ENCODE assay signal across 8 mouse cellular contexts in the genomic region with DNA sequence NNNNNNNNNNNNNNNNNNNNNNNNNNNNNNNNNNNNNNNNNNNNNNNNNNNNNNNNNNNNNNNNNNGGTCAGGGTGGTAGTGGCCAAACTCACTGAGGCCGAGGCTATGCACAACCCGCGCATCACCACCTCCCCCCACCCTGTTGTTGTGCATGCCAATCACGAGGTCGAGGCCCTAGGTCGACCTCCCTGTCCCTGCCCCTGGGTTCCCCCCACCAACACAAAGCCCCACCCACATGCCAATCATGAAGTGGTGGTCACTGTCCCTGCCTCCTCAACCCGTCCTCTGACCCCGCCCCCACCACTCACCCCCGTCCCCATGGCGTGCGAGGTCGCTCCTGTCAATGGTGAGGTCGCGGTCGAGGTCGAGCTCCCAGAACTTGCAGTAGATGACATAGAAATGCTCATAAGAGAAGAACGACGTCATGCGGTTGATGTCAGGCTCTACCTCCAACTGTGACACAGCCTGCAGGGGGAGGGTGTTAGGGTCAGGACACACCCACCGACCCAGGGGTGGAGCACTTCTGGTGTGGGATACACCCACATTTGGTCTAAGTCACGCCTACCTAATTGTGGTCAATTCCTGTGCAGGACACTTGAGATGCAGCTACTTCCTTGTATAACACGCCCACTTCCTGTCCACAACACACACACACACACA. TPM values are rescaled to one million over a fixed set of nuclear protein-coding genes. Genes with fewer than 3 reads are reported as not detected.
DNase-seq lines count a peak whose midpoint lies in the region; ATAC-seq and TF ChIP-seq lines count a peak whose summit lies in the region.
"Had no signal": no experiment of that assay in that cellular context is flagged by ENCODE, and none has a peak within 500 bp of the region (broad histone marks: within the 10 kb centered on the region; RNA-seq: fewer than 3 reads in every experiment).

No protein-coding gene starts in this region.

- no peak overlapping the region for H3K9ac ChIP-seq in lung, embryonic 14.5 days
- no peak overlapping the region for H3K9ac ChIP-seq in embryonic facial prominence, embryonic 11.5 days (replicated peaks; ENCODE audit: low read length)
- H3K9ac ChIP-seq in intestine, postnatal 0 days (ENCODE audit: low read depth, low read length) = no peak overlapping the region
- no peak overlapping the region for H3K9ac ChIP-seq in liver, embryonic 13.5 days
- H3K9ac ChIP-seq: midbrain, embryonic 12.5 days had no signal

- peaks cover 31% of the 10 kb centered on the region for H3K9me3 ChIP-seq in lung, embryonic 14.5 days (ENCODE audit: low read depth, low read length)
- H3K9me3 ChIP-seq in embryonic facial prominence, embryonic 11.5 days (replicated peaks; ENCODE audit: control insufficient read depth, low read length) = peaks cover 4% of the 10 kb centered on the region; the same call in 1 of the 2 replicates
- H3K9me3 ChIP-seq in intestine, postnatal 0 days (ENCODE audit: control insufficient read depth) = peaks cover 16% of the 10 kb centered on the region
- peaks cover 35% of the 10 kb centered on the region for H3K9me3 ChIP-seq in liver, embryonic 13.5 days (replicated peaks)

- DNase-seq in lung, embryonic 14.5 days = peak; percentile 5
- no peak for DNase-seq in lung, postnatal 36 days
- DNase-seq in WW6 (ENCODE audit: low read depth, low spot score) = peak; percentile 71
- DNase-seq in embryonic facial prominence, embryonic 11.5 days (ENCODE audit: low spot score) = no peak
- no peak for DNase-seq in liver, embryonic 13.5 days
- DNase-seq in right cerebral cortex, postnatal 10 days (ENCODE audit: low spot score in 2 of 2) = peak; percentile 45 to 49

- no peak overlapping the region for H3K4me3 ChIP-seq in lung, embryonic 14.5 days (ENCODE audit: low read depth, low read length)
- no peak overlapping the region for H3K4me3 ChIP-seq in embryonic facial prominence, embryonic 11.5 days (ENCODE audit: low read depth, low read length)
- H3K4me3 ChIP-seq in intestine, postnatal 0 days (ENCODE audit: low read depth, low read length) = no peak overlapping the region
- H3K4me3 ChIP-seq in liver, embryonic 13.5 days (replicated peaks) = no peak overlapping the region
- H3K4me3 ChIP-seq: midbrain, embryonic 12.5 days had no signal

- H3K4me1 ChIP-seq in lung, embryonic 14.5 days (ENCODE audit: insufficient read depth) = no peaks in the 10 kb centered on the region
- H3K4me1 ChIP-seq in embryonic facial prominence, embryonic 11.5 days (ENCODE audit: control insufficient read depth, insufficient read depth, low read length) = no peaks in the 10 kb centered on the region
- H3K4me1 ChIP-seq in intestine, postnatal 0 days (replicated peaks; ENCODE audit: control insufficient read depth, insufficient read depth, low read length) = no peaks in the 10 kb centered on the region
- 0 out of 2 replicates have a peak, but pooled peaks cover 4% of the 10 kb centered on the region for H3K4me1 ChIP-seq in liver, embryonic 13.5 days (replicated peaks)
- H3K4me1 ChIP-seq: midbrain, embryonic 12.5 days had no signal

- H3K27ac ChIP-seq in lung, embryonic 14.5 days (ENCODE audit: low read depth) = no peak overlapping the region
- H3K27ac ChIP-seq in embryonic facial prominence, embryonic 11.5 days (replicated peaks; ENCODE audit: low read depth, low read length) = no peak overlapping the region
- H3K27ac ChIP-seq in intestine, postnatal 0 days (ENCODE audit: low read depth, low read length) = no peak overlapping the region
- no peak overlapping the region for H3K27ac ChIP-seq in liver, embryonic 13.5 days
- H3K27ac ChIP-seq: midbrain, embryonic 12.5 days had no signal

- 97% methylated on average over 19 of the region's 22 CpGs for WGBS in lung, embryonic 14.5 days
- 95% methylated on average over 22 of the region's 22 CpGs for WGBS in embryonic facial prominence, embryonic 11.5 days
- WGBS in intestine, postnatal 0 days = 98% methylated on average over 22 of the region's 22 CpGs
- 93% methylated on average over 22 of the region's 22 CpGs for WGBS in liver, embryonic 13.5 days (ENCODE audit: insufficient replicate concordance)

- H3K27me3 ChIP-seq in lung, embryonic 14.5 days (ENCODE audit: insufficient read depth, low read length) = no peaks in the 10 kb centered on the region
- H3K27me3 ChIP-seq in embryonic facial prominence, embryonic 11.5 days (ENCODE audit: control insufficient read depth, insufficient read depth, low read length) = no peaks in the 10 kb centered on the region
- no peaks in the 10 kb centered on the region for H3K27me3 ChIP-seq in intestine, postnatal 0 days (replicated peaks; ENCODE audit: control insufficient read depth, insufficient read depth, low read length)
- H3K27me3 ChIP-seq in liver, embryonic 13.5 days = no peaks in the 10 kb centered on the region
- H3K27me3 ChIP-seq: midbrain, embryonic 12.5 days had no signal

- peak; percentile 12; the same call in 1 of the 2 replicates for ATAC-seq in lung, embryonic 14.5 days (ENCODE audit: insufficient read depth)
- peak; percentile 10; the same call in 1 of the 2 replicates for ATAC-seq in embryonic facial prominence, embryonic 11.5 days (replicated peaks; ENCODE audit: insufficient number of reproducible peaks, low FRiP score, low TSS enrichment, low read depth)
- ATAC-seq in intestine, postnatal 0 days = peak; percentile 12
- ATAC-seq in liver, embryonic 13.5 days (ENCODE audit: low read depth) = peak; percentile 39

- H3K36me3 ChIP-seq in lung, embryonic 14.5 days (ENCODE audit: insufficient read depth) = peaks cover 37% of the 10 kb centered on the region
- H3K36me3 ChIP-seq in embryonic facial prominence, embryonic 11.5 days (replicated peaks; ENCODE audit: control insufficient read depth, insufficient read depth, low read depth, low read length) = peaks cover 17% of the 10 kb centered on the region
- peaks cover 36% of the 10 kb centered on the region for H3K36me3 ChIP-seq in intestine, postnatal 0 days (ENCODE audit: control insufficient read depth, insufficient read depth)
- peaks cover 38% of the 10 kb centered on the region for H3K36me3 ChIP-seq in liver, embryonic 13.5 days

- H3K4me2 ChIP-seq in lung, embryonic 14.5 days = no peak overlapping the region
- H3K4me2 ChIP-seq in embryonic facial prominence, embryonic 11.5 days (ENCODE audit: low read depth, low read length) = no peak overlapping the region
- H3K4me2 ChIP-seq in intestine, postnatal 0 days (replicated peaks; ENCODE audit: low read depth) = no peak overlapping the region
- no peak overlapping the region for H3K4me2 ChIP-seq in liver, embryonic 13.5 days
- H3K4me2 ChIP-seq: midbrain, embryonic 12.5 days had no signal

- TF ChIP-seq CTCF in lung, embryonic 14.5 days (IDR thresholded peaks at IDR 0.05; ENCODE audit: low read depth) = no peak
- no peak for TF ChIP-seq CTCF in intestine, postnatal 0 days (IDR thresholded peaks at IDR 0.05; ENCODE audit: low read depth)

RNA-seq across cellular contexts. Expression of gene Ppp2r3d, which starts 37.9 kb away (rescaled TPM):
- 123 and 139 TPM in 2 replicates for polyA plus RNA-seq in lung, embryonic 14.5 days (2014; fragmentation: Nextera tagmentation; extraction: Ambion mirVana)
- polyA plus RNA-seq in embryonic facial prominence, embryonic 11.5 days (2014; fragmentation: Nextera tagmentation; extraction: Ambion mirVana) = 60.1 and 81.1 TPM in 2 replicates
- 93.5 and 105 TPM in 2 replicates for polyA plus RNA-seq in intestine, postnatal 0 days (2015; fragmentation: Nextera tagmentation; extraction: Ambion mirVana)
- 33.3 TPM in 2 replicates for polyA plus RNA-seq in liver, embryonic 13.5 days (2015; fragmentation: Nextera tagmentation; extraction: Ambion mirVana)

RNA-seq across cellular contexts. Expression of gene Gm21836, which starts 54.8 kb away (rescaled TPM):
- not detected in 2 replicates for polyA plus RNA-seq in lung, embryonic 14.5 days (2014; fragmentation: Nextera tagmentation; extraction: Ambion mirVana)
- polyA plus RNA-seq in embryonic facial prominence, embryonic 11.5 days (2014; fragmentation: Nextera tagmentation; extraction: Ambion mirVana) = not detected in 2 replicates
- polyA plus RNA-seq in intestine, postnatal 0 days (2015; fragmentation: Nextera tagmentation; extraction: Ambion mirVana) = not detected in 2 replicates
- polyA plus RNA-seq in liver, embryonic 13.5 days (2015; fragmentation: Nextera tagmentation; extraction: Ambion mirVana) = not detected in 2 replicates
- polyA plus RNA-seq: midbrain, embryonic 12.5 days had no signal

Comparison
In these comparisons a context has a peak if more than half of its experiments do, and no peak if none do; other contexts are left out.
1. DNase-seq: peak in lung, embryonic 14.5 days (single experiment), WW6 (single experiment) and right cerebral cortex, postnatal 10 days (2 of 2); none in lung, postnatal 36 days (single experiment), embryonic facial prominence, embryonic 11.5 days (single experiment) and liver, embryonic 13.5 days (single experiment).
2. Peak in every context shown above with its lines, with median percentiles within 50 percentile points of each other: ATAC-seq.